Mouse (Mus musculus) hindbrain, embryonic 11.5 days (tissue): ENCODE results near the gene Hdhd5. TPM values are rescaled to one million over a fixed set of nuclear protein-coding genes. Genes with fewer than 3 reads are reported as not detected.
A peak's percentile ranks its signal among the peaks of the same experiment; 100 is the strongest.

Source experiments
- ATAC-seq: fragments of 200-750 bp; cut with Nextera tagmentation; 2 replicates; pipeline ENCODE4 v1.8.0; 2017; ENCODE audit warnings: mild to moderate bottlenecking, moderate TSS enrichment, moderate library complexity; ENCODE audit not compliant: low FRiP score
- DNase-seq: peaks from one replicate; pipeline ENCODE4 v3.0.0-alpha.2; 2015; ENCODE audit warnings: low spot score
- H3K27ac ChIP-seq: fragments of 300-500 bp; sonication (generic); 2 replicates; pipeline ENCODE4 v1.5.1; 2014; ENCODE audit warnings: mild to moderate bottlenecking, low read depth, low read length
- H3K27me3 ChIP-seq: fragments of 300-500 bp; sonication (generic); 2 replicates; pipeline ENCODE4 v1.6.1; 2014; ENCODE audit warnings: mild to moderate bottlenecking, low read length, moderate library complexity, mixed read lengths; ENCODE audit not compliant: control insufficient read depth, insufficient read depth
- H3K36me3 ChIP-seq: fragments of 300-500 bp; sonication (generic); 2 replicates; pipeline ENCODE4 v1.6.1; 2014; ENCODE audit warnings: mild to moderate bottlenecking, low read length, moderate library complexity, mixed read lengths; ENCODE audit not compliant: control insufficient read depth, insufficient read depth
- H3K4me1 ChIP-seq: fragments of 300-500 bp; sonication (generic); replicated peaks from 2 replicates; pipeline ENCODE4 v1.6.1; 2014; ENCODE audit warnings: low read length, mixed read lengths; ENCODE audit not compliant: control insufficient read depth, insufficient read depth
- H3K4me2 ChIP-seq: fragments of 300-500 bp; sonication (generic); replicated peaks from 2 replicates; pipeline ENCODE4 v1.6.1; 2014; ENCODE audit warnings: mild to moderate bottlenecking, low read depth, low read length
- H3K4me3 ChIP-seq: fragments of 300-500 bp; sonication (generic); 2 replicates; pipeline ENCODE4 v1.5.1; 2014; ENCODE audit warnings: low read depth, low read length
- H3K9ac ChIP-seq: fragments of 300-500 bp; sonication (generic); 2 replicates; pipeline ENCODE4 v1.6.1; 2014; ENCODE audit warnings: low read depth, low read length
- H3K9me3 ChIP-seq: fragments of 300-500 bp; sonication (generic); 2 replicates; pipeline ENCODE4 v1.6.1; 2016; ENCODE audit warnings: low read length; ENCODE audit not compliant: control insufficient read depth
- WGBS: fragments of 180-500 bp; shearing (Covaris S2); extraction: QIAGEN DNeasy Blood & Tissue Kit; methylation state at CpG from one replicate; pipeline ENCODE4 v1.1.7; 2014; 5-methylcytosine and 5-hydroxymethylcytosine counted together
- polyA plus RNA-seq: library from polyadenylated mRNA; unstranded; fragments of >200 nt; fragmentation: Nextera tagmentation; extraction: Ambion mirVana; gene quantifications from 2 replicates; pipeline ENCODE4 v1.2.1, GENCODE M21; 2014

The Hdhd5 gene
- polyA plus RNA-seq, result 12.9 and 13.8 TPM in 2 replicates

DNA sequence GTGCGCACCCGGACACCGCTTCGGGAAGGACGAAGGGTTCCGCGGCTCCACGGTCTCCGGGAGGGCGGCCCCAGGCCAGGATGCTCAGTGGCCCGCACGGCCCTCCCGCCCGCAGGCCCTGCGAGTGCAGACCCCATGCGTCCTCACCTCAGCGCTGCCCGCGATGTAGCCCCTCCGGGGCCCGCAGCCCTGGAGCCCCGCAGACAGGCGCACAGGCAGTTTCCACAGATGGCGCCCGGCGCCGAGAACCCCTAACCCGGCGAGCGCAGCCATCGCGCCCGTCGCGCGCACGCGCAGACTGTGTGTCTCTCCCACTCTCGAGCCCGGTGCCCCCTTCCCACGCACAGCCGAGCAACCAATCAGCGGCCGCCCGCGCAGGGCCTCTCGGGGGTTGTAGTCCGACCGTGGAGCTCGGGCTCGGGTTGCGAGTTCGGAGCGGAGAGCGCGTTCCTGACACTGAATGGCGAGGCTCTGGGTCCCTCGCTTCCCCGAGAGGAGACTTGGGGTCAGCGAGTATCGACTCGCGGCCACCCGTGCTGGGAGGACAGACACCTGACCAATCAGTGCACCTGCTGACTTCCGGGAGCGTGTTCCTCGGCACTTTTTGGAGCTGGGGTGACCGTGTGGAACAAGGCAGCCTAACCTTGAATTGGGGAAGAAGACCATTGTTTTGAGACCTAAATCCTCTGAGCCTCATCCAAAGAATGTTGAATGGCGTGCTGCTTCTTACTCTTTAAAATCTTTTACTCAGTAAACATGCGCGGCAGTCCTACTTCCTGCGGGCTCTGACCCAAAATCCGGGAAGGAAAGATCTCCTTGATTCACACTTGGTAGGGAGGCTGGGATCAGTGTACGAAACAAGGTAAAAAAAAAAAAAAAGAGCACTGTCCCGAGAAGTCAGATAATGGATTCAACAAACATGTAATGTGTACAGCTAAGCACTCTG is at the start of gene Hdhd5:
Hdhd5 (minus strand) TSS at position 300 of the 946 bp plus-strand sequence.
- Histone ChIP-seq H3K4me1 (no peaks in the 10 kb centered on the region), H3K27me3 (no peaks in the 10 kb centered on the region), H3K27ac (no peak within 1 kb of the TSS), H3K9me3 (no peaks in the 10 kb centered on the region), H3K4me3 (peak within 1 kb of the TSS; percentile 67), H3K36me3 (no peaks in the 10 kb centered on the region; the same call in 1 of the 2 replicates), H3K4me2 (peak within 1 kb of the TSS; percentile 68), H3K9ac (peak within 1 kb of the TSS; percentile 58)
- DNase-seq (peak; percentile 97), ATAC-seq (peak; percentile 98)
- under 1% methylated on average over 73 of the region's 75 CpGs for WGBS

DNA sequence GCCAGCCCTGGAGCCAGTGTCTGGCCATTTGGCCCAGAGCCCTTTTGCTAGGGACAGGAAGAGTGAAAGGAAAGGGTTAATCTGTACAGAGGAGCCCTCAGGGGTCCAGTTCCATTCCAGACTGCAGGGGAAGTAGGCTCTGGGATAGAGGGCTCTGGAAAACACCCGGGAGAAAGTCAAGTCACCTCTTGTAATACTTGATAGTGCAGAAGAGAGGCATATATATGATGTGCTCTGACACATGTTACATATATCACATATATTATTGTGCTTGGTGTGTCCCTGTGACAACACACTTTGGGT is 49.5 kb upstream of the Hdhd5 start:
- DNase-seq (peak; percentile 65), ATAC-seq (peak; percentile 51)
- H3K9ac ChIP-seq, result no peak overlapping the region
- H3K4me2 ChIP-seq, result peak overlapping the region; percentile 63
- H3K4me1 ChIP-seq, result peaks cover 11% of the 10 kb centered on the region; the same call in 1 of the 2 replicates
- peak overlapping the region; percentile 29 for H3K4me3 ChIP-seq
- no peaks in the 10 kb centered on the region for H3K9me3 ChIP-seq
- WGBS, result 0% methylated on average over 1 of the region's 1 CpGs
- H3K27me3 ChIP-seq, result no peaks in the 10 kb centered on the region; the same call in 1 of the 2 replicates
- H3K36me3 ChIP-seq, result no peaks in the 10 kb centered on the region
- peak overlapping the region; percentile 24; the same call in 1 of the 2 replicates for H3K27ac ChIP-seq

DNA sequence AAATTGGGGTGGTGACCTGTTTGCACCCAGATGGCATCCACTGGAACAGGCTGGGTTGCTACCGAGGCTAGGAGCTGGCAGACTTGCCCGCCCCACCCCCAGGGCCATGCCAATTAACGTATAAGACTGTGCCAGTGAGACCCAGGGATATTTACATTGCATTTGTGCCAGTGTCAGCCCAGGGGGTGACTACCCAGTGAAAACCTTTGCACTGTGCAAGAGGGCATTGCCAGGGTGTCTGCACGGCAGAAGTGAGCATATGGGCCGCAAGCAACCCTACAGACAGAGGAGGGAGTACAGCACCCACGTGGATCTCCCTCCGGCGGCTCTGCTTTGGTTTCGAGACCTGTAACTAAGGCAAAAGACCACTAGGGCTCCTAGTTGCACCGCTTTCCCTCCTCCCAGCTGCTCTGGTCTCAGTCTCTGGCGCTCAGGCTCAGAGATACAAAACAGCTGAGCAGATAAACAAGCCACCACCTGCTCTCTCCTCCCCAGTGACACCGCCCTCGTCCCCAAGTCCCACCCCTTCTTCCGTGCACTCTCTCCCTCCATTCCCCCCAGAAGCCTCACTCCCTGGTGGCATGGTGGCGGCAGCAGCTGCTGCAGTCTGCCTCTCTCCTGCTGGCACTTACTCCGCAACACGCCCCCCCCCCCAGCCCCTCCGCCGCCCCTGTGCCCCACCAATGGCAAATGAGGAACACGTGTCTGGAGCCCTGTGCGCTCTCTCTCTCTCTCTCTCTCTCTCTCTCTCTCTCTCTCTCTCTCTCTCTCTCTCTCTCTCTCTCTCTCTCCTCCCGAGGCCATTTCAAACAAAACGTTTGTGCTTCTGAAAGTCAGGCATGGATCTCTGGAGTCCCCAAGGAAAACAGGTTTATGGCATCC is 49.0 kb upstream of the Hdhd5 start:
- WGBS, result 0% methylated on average over 20 of the region's 23 CpGs

DNA sequence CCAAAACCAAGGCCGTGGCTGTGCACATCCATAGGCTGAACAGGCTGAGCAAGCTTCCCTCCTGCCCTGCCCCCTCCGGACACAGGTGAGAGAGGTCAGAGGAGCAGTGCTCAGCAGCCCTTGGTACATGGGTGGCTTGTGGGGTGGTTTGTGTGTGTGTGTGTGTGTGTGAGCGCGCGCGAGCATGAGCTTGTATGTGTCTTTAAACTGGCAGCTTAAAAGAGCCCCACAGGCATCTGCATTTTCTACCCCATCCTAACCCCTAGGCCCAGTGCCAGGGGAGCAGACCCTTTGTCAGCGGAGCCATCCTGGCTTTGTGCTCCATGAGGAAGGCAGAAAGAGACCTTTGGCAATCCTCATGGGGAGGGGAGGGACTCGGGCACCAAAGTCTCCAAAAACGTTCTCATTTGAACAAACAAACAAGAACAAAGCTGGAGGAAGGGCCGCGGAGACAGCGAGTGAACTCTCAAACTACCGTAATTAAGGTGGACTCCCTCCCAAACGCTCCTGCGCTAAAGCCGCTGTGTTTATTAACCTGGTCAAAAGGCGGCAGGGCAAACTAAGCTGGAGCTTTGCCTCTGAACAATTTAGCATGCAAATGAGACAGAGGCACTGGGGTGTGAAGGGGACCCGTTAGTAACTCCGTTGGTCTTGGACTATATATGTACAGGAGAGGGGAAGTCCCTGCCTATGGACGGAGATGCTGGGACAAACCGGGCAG is 48.2 kb upstream of the Hdhd5 start:
- Histone ChIP-seq H3K9me3 (no peaks in the 10 kb centered on the region), H3K27ac (peak overlapping the region; percentile 56), H3K4me3 (peak overlapping the region; percentile 29), H3K9ac (peak overlapping the region; percentile 0; the same call in 1 of the 2 replicates), H3K4me1 (peaks cover 11% of the 10 kb centered on the region; the same call in 1 of the 2 replicates), H3K27me3 (no peaks in the 10 kb centered on the region; the same call in 1 of the 2 replicates), H3K4me2 (peak overlapping the region; percentile 63), H3K36me3 (no peaks in the 10 kb centered on the region)
- 5% methylated on average over 21 of the region's 21 CpGs for WGBS
- ATAC-seq (peak; percentile 66), DNase-seq (peak; percentile 58)

More for the DNA sequence above, 49.0 kb upstream of the Hdhd5 start:
- ATAC-seq, result peak; percentile 92
- Histone ChIP-seq H3K4me2 (peak overlapping the region; percentile 63), H3K9me3 (no peaks in the 10 kb centered on the region), H3K27me3 (no peaks in the 10 kb centered on the region; the same call in 1 of the 2 replicates), H3K9ac (peak overlapping the region; percentile 0; the same call in 1 of the 2 replicates), H3K36me3 (no peaks in the 10 kb centered on the region), H3K4me1 (peaks cover 11% of the 10 kb centered on the region; the same call in 1 of the 2 replicates), H3K27ac (peak overlapping the region; percentile 56), H3K4me3 (peak overlapping the region; percentile 29)
- peak; percentile 80 for DNase-seq

DNA sequence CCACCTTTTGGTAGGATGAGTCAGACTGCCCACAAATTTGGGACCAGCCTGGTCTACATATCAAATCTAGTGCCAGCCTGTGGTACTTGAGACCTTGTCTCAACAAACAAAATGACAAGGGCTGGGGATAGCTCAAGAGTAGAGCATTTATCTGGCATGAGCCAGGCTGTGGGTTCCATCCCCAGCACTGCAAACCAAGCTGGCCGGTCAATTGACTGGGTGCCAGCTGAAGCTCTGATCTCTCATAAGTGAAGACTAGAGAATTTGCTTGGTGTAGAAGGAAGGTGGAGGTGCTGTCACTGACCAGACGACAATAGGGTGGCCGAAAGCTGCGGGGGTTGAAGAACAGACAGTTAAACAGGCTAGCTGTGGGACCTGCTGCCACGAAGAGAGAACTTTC is 47.4 kb upstream of the Hdhd5 start:
- Histone ChIP-seq H3K4me2 (no peak overlapping the region), H3K9me3 (no peaks in the 10 kb centered on the region), H3K27me3 (no peaks in the 10 kb centered on the region; the same call in 1 of the 2 replicates), H3K36me3 (no peaks in the 10 kb centered on the region), H3K9ac (no peak overlapping the region), H3K4me1 (peaks cover 11% of the 10 kb centered on the region; the same call in 1 of the 2 replicates), H3K4me3 (no peak overlapping the region), H3K27ac (no peak overlapping the region)
- WGBS, result 49% methylated on average over 5 of the region's 5 CpGs
- no peak for DNase-seq
- no peak for ATAC-seq

DNA sequence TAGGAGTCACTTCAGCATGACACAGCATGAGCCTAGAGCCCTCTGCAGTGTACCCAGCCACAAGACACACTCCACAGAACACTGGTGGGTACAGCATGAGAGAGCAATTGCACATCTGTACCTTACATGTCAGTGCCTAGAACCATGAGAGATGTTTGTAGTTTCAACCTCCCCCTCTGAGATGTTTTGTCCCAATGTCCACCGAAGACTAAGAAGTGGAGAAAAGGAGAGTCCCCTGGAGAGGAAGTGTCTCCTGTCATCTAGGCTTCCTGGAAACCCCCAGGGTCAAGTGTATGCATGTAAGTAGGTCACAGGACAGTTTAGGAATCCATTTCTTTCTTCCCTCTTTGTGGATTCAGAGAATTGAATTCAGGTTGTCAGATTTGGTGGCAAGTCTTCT is 41.3 kb upstream of the Hdhd5 start:
- Histone ChIP-seq H3K27me3 (no peaks in the 10 kb centered on the region), H3K9me3 (no peaks in the 10 kb centered on the region), H3K4me2 (no peak overlapping the region), H3K36me3 (no peaks in the 10 kb centered on the region), H3K4me1 (no peaks in the 10 kb centered on the region), H3K9ac (no peak overlapping the region), H3K27ac (no peak overlapping the region), H3K4me3 (no peak overlapping the region)
- WGBS, result 74% methylated on average over 1 of the region's 1 CpGs
- no peak for DNase-seq
- ATAC-seq, result no peak

DNA sequence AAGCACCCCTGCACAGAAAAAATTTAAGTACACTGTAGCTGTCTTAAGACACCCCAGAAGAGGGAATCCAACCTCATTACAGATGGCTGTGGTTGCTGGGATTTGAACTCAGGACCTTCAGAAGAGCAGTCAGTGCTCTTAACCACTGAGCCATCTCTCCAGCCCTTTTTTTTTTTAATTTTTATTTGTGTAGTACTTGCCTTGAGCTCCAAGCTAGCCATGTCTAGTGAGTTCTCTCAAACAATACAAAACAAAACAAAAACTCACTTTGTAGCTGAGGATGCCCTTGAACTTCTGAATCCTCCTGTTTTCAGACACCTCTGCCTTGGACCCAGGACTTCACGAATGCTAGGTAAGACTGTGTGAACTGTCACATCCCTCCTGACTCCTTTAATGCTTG is 37.1 kb upstream of the Hdhd5 start:
- no peak overlapping the region for H3K4me3 ChIP-seq
- no peaks in the 10 kb centered on the region for H3K36me3 ChIP-seq
- WGBS, result 69% methylated on average over 1 of the region's 1 CpGs
- H3K27me3 ChIP-seq, result no peaks in the 10 kb centered on the region
- no peak overlapping the region for H3K27ac ChIP-seq
- no peak for DNase-seq
- H3K4me1 ChIP-seq, result no peaks in the 10 kb centered on the region
- no peak for ATAC-seq
- H3K4me2 ChIP-seq, result no peak overlapping the region
- H3K9me3 ChIP-seq, result no peaks in the 10 kb centered on the region
- no peak overlapping the region for H3K9ac ChIP-seq
